Mouse (Mus musculus): Measurements from ENCODE around the gene Cep152. TPM values are rescaled to one million over a fixed set of nuclear protein-coding genes. Genes with fewer than 3 reads are reported as not detected.

Gene Cep152
- polyA plus RNA-seq, 1 experiment from 2014 or later: 2.4 TPM

DNA sequence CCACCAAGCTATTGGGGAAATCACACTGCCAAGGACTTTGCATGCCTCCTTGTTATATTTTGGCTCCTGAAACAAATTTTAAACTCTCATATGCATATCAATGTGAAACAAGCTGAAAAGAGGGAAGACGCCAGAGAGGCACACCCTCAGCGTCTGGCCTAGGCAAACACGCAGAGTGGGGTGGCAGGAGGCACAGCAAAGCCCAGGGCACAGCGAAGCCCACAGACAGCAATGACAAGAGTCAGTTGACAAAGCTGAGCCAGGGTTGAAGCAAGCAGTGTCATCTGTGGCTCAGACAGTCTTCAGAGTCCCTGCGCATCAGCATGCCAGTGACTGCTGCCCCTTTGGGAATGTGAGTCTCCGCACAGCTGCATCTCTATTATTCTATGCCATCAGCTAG, 20.0 kb upstream of the Cep152 start:
- Histone ChIP-seq H3K4me1 (replicated peaks; ENCODE audit: insufficient read depth, low read length) (no peaks in the 10 kb centered on the region), H3K4me2 (ENCODE audit: low read length) (no peak overlapping the region), H3K9me3 (replicated peaks; ENCODE audit: low read length) (no peaks in the 10 kb centered on the region), H3K36me3 (ENCODE audit: insufficient read depth, low read length) (no peaks in the 10 kb centered on the region), H3K9ac (ENCODE audit: low read depth, low read length) (no peak overlapping the region), H3K4me3 (replicated peaks; ENCODE audit: low read depth, low read length) (no peak overlapping the region), H3K27me3 (ENCODE audit: insufficient read depth, low read length) (no peaks in the 10 kb centered on the region), H3K27ac (no peak overlapping the region)
- no peak for DNase-seq (ENCODE audit: low spot score)
- 88% methylated on average over 6 of the region's 6 CpGs for WGBS
- ATAC-seq (replicated peaks; ENCODE audit: low FRiP score, low read depth): no peak
- TF ChIP-seq CTCF (IDR thresholded peaks at IDR 0.05; ENCODE audit: low read depth): no peak

DNA sequence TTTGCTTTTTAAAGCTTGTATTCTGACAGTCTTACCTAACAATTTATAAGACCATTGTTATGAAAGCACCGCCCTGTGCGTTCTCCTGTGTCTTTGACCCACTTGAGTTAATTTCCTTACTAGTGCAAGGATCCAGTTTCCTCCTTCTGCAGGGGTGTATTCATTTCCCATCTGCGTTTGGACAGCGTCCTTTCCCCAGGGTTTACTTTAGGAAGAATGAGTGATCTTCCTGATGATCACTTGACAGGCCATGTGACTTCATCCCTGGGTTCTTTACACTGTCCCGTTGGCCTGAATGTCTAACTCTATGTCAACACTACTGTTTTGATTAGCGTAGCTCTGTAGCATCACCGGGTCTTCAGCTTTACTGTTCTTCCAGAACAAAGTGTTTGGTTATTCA, 12.4 kb upstream of the Cep152 start:
- no peak overlapping the region for H3K27ac ChIP-seq
- no peaks in the 10 kb centered on the region for H3K4me1 ChIP-seq (replicated peaks; ENCODE audit: insufficient read depth, low read length)
- no peak for TF ChIP-seq CTCF (IDR thresholded peaks at IDR 0.05; ENCODE audit: low read depth)
- H3K9ac ChIP-seq (ENCODE audit: low read depth, low read length): no peak overlapping the region
- no peak for ATAC-seq (replicated peaks; ENCODE audit: low FRiP score, low read depth)
- WGBS: 35% methylated on average over 7 of the region's 7 CpGs
- DNase-seq (ENCODE audit: low spot score): peak; percentile 36
- H3K4me3 ChIP-seq (replicated peaks; ENCODE audit: low read depth, low read length): no peak overlapping the region
- H3K27me3 ChIP-seq (ENCODE audit: insufficient read depth, low read length): no peaks in the 10 kb centered on the region
- H3K9me3 ChIP-seq (replicated peaks; ENCODE audit: low read length): no peaks in the 10 kb centered on the region
- H3K4me2 ChIP-seq (ENCODE audit: low read length): no peak overlapping the region
- no peaks in the 10 kb centered on the region for H3K36me3 ChIP-seq (ENCODE audit: insufficient read depth, low read length)

DNA sequence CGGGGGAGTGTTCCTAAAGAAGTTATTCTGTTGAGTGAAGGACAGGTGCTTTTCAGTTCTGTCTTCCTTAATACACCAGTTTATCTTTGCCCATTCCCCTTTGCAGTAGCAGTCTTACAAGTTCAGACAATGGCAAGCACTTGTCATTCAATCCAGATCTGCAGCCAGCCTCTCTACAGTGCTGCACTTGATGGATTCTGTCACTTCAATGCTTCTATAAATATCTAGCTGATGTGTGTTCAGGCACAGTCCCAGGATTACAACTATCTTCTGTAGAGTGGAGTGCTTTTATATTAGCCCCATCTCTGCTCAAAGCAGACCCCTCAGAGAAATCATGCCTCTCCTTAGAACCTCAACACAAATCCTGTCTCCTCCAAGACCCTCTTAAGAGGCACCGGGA, 5.1 kb upstream of the Cep152 start:
- no peaks in the 10 kb centered on the region for H3K27me3 ChIP-seq (ENCODE audit: insufficient read depth, low read length)
- TF ChIP-seq CTCF (IDR thresholded peaks at IDR 0.05; ENCODE audit: low read depth): no peak
- H3K9me3 ChIP-seq (replicated peaks; ENCODE audit: low read length): no peaks in the 10 kb centered on the region
- H3K4me2 ChIP-seq (ENCODE audit: low read length): no peak overlapping the region
- no peaks in the 10 kb centered on the region for H3K36me3 ChIP-seq (ENCODE audit: insufficient read depth, low read length)
- ATAC-seq (replicated peaks; ENCODE audit: low FRiP score, low read depth): no peak
- no peak overlapping the region for H3K4me3 ChIP-seq (replicated peaks; ENCODE audit: low read depth, low read length)
- WGBS: 95% methylated on average over 2 of the region's 2 CpGs
- H3K27ac ChIP-seq: no peak overlapping the region
- no peak for DNase-seq (ENCODE audit: low spot score)
- no peak overlapping the region for H3K9ac ChIP-seq (ENCODE audit: low read depth, low read length)
- H3K4me1 ChIP-seq (replicated peaks; ENCODE audit: insufficient read depth, low read length): no peaks in the 10 kb centered on the region

DNA sequence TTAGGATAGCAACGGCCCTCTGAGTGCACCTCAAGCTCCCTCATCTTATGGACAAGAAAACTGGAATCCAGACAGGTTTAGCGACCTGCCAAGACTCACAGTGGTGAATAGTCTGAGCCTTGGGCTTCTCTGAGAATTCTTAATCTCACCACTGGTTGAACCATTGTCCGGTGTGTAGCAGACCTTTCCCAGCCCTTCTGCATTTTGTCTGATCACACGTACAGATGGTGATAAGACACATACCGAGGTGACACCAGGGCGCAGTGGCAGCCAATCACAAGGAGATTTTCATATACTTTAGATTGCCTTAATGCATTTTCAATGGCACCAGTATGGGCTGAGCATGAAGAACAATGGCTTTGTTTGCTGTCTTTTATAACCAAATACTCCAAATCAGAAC, 3.6 kb upstream of the Cep152 start:
- no peaks in the 10 kb centered on the region for H3K27me3 ChIP-seq (ENCODE audit: insufficient read depth, low read length)
- DNase-seq (ENCODE audit: low spot score) (no peak), ATAC-seq (replicated peaks; ENCODE audit: low FRiP score, low read depth) (no peak)
- H3K27ac ChIP-seq: no peak overlapping the region
- 0 out of 2 replicates have a peak, but pooled peaks cover 6% of the 10 kb centered on the region for H3K4me1 ChIP-seq (replicated peaks; ENCODE audit: insufficient read depth, low read length)
- H3K4me2 ChIP-seq (ENCODE audit: low read length): no peak overlapping the region
- no peak for TF ChIP-seq CTCF (IDR thresholded peaks at IDR 0.05; ENCODE audit: low read depth)
- no peaks in the 10 kb centered on the region for H3K36me3 ChIP-seq (ENCODE audit: insufficient read depth, low read length)
- H3K4me3 ChIP-seq (replicated peaks; ENCODE audit: low read depth, low read length): no peak overlapping the region
- 79% methylated on average over 6 of the region's 6 CpGs for WGBS
- no peak overlapping the region for H3K9ac ChIP-seq (ENCODE audit: low read depth, low read length)
- H3K9me3 ChIP-seq (replicated peaks; ENCODE audit: low read length): no peaks in the 10 kb centered on the region

DNA sequence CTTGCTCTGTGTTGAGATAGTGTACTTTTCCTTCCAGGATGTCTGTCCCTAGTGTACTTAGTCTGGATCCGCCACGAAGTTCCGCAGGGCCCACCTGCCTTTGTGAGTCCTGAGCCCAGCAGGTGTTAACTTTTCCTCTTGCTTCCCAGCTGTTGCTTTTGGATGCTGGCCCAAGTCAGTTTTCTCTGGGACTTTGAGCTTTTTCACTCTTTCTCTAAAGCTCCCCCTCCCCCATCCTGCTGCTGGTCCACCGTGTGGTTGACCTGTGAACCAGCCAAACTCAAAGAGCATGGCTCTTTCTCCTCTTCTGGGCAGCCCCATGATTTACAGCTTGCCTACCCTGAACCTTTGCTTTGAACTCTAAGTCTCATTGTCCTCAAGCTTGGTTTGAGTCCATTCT, 1.6 kb upstream of the Cep152 start:
- DNase-seq (ENCODE audit: low spot score): no peak
- ATAC-seq (replicated peaks; ENCODE audit: low FRiP score, low read depth): no peak
- Histone ChIP-seq H3K4me3 (replicated peaks; ENCODE audit: low read depth, low read length) (no peak overlapping the region), H3K27me3 (ENCODE audit: insufficient read depth, low read length) (no peaks in the 10 kb centered on the region), H3K9me3 (replicated peaks; ENCODE audit: low read length) (no peaks in the 10 kb centered on the region), H3K27ac (no peak overlapping the region), H3K4me1 (replicated peaks; ENCODE audit: insufficient read depth, low read length) (0 out of 2 replicates have a peak, but pooled peaks cover 11% of the 10 kb centered on the region), H3K4me2 (ENCODE audit: low read length) (no peak overlapping the region), H3K36me3 (ENCODE audit: insufficient read depth, low read length) (no peaks in the 10 kb centered on the region), H3K9ac (ENCODE audit: low read depth, low read length) (no peak overlapping the region)
- WGBS: 79% methylated on average over 4 of the region's 4 CpGs
- no peak for TF ChIP-seq CTCF (IDR thresholded peaks at IDR 0.05; ENCODE audit: low read depth)

DNA sequence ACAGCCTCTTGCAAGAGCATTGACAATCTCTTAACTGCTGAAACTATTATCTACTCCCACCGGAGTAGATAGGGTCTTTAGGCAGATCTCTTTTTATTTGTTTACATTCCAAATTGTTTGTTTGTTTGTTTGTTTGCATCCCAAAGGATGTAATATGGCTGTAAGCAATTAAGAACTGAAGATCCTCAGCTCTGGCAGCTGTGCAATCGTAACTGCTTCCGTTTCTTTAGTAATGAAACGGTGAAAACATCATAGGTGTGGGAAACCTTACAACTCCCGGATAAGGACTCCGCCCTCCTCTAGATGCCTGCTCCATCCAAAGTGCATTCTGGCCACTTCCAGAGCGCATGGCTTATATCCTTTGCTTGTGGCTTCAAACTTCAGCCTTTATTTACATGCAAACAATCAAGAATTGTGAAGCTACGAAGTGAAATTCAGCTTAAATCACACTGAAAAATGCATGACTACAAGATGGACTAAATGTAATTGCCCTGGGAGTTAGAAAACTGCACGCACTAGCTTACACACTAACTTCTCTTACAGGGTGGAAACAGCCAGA, 707 bp downstream of the Cep152 start:
- DNase-seq (ENCODE audit: low spot score): peak; percentile 23
- Histone ChIP-seq H3K9ac (ENCODE audit: low read depth, low read length) (peak overlapping the region; percentile 72), H3K4me2 (ENCODE audit: low read length) (peak overlapping the region; percentile 52), H3K27ac (no peak overlapping the region; the same call in 1 of the 2 replicates), H3K4me3 (replicated peaks; ENCODE audit: low read depth, low read length) (peak overlapping the region; percentile 78), H3K36me3 (ENCODE audit: insufficient read depth, low read length) (0 out of 2 replicates have a peak, but pooled peaks cover 5% of the 10 kb centered on the region), H3K9me3 (replicated peaks; ENCODE audit: low read length) (no peaks in the 10 kb centered on the region), H3K27me3 (ENCODE audit: insufficient read depth, low read length) (no peaks in the 10 kb centered on the region), H3K4me1 (replicated peaks; ENCODE audit: insufficient read depth, low read length) (0 out of 2 replicates have a peak, but pooled peaks cover 11% of the 10 kb centered on the region)
- no peak for TF ChIP-seq CTCF (IDR thresholded peaks at IDR 0.05; ENCODE audit: low read depth)
- no peak for ATAC-seq (replicated peaks; ENCODE audit: low FRiP score, low read depth)
- 4% methylated on average over 9 of the region's 9 CpGs for WGBS

DNA sequence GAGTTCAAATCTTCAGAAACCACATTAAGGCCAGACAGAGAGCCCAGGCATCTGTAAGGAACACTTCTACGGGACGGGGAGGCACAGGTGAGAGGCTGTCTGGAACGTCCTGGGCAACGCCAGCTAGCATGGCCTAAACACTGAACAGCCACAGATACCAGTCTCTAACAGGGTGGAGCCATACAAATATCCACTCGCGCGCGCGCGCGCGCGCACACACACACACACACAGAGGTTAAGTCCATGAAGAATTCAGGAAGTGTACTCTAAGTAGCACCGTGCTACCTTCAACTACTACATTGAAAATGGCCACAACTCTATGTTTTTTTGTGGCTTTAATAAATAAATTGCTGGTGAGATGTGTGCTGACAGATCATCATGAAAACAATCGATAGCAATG, 1.7 kb downstream of the Cep152 start:
- H3K4me2 ChIP-seq (ENCODE audit: low read length): 0 out of 2 replicates have a peak overlapping the region, but pooled peaks have one; percentile 52
- no peak overlapping the region for H3K27ac ChIP-seq
- 91% methylated on average over 15 of the region's 15 CpGs for WGBS
- no peak overlapping the region for H3K4me3 ChIP-seq (replicated peaks; ENCODE audit: low read depth, low read length)
- DNase-seq (ENCODE audit: low spot score) (no peak), ATAC-seq (replicated peaks; ENCODE audit: low FRiP score, low read depth) (no peak)
- TF ChIP-seq CTCF (IDR thresholded peaks at IDR 0.05; ENCODE audit: low read depth): no peak
- no peaks in the 10 kb centered on the region for H3K27me3 ChIP-seq (ENCODE audit: insufficient read depth, low read length)
- H3K36me3 ChIP-seq (ENCODE audit: insufficient read depth, low read length): 0 out of 2 replicates have a peak, but pooled peaks cover 9% of the 10 kb centered on the region
- no peaks in the 10 kb centered on the region for H3K9me3 ChIP-seq (replicated peaks; ENCODE audit: low read length)
- H3K9ac ChIP-seq (ENCODE audit: low read depth, low read length): no peak overlapping the region
- 0 out of 2 replicates have a peak, but pooled peaks cover 11% of the 10 kb centered on the region for H3K4me1 ChIP-seq (replicated peaks; ENCODE audit: insufficient read depth, low read length)

All from kidney, postnatal 0 days (tissue).